Mouse (Mus musculus) lung, postnatal 0 days (tissue): Measurements from ENCODE around the gene Galnt7. TPM values are rescaled to one million over a fixed set of nuclear protein-coding genes. Genes with fewer than 3 reads are reported as not detected.

Experiments
- ATAC-seq: fragments of 200-750 bp; cut with Nextera tagmentation; 2 replicates; pipeline ENCODE4 v1.8.0; 2017; ENCODE audit warnings: moderate library complexity
- DNase-seq: peaks from one replicate; pipeline ENCODE4 v3.0.0-alpha.2; 2016; ENCODE audit warnings: low spot score
- H3K27ac ChIP-seq: fragments of 300-500 bp; sonication (generic); 2 replicates; pipeline ENCODE4 v1.5.1; 2014; ENCODE audit warnings: antibody characterized with exemption, mild to moderate bottlenecking, low read length, mixed read lengths
- H3K27me3 ChIP-seq: fragments of 300-500 bp; sonication (generic); replicated peaks from 2 replicates; pipeline ENCODE4 v1.6.1; 2014; ENCODE audit warnings: low read length, mixed read lengths; ENCODE audit not compliant: insufficient read depth
- H3K36me3 ChIP-seq: fragments of 300-500 bp; sonication (generic); 2 replicates; pipeline ENCODE4 v1.6.1; 2014; ENCODE audit warnings: low read length, mixed read lengths; ENCODE audit not compliant: insufficient read depth
- H3K4me1 ChIP-seq: fragments of 300-500 bp; sonication (generic); 2 replicates; pipeline ENCODE4 v1.6.1; 2014; ENCODE audit warnings: antibody characterized with exemption, low read depth, low read length, mixed read lengths; ENCODE audit not compliant: insufficient read depth
- H3K4me2 ChIP-seq: fragments of 300-500 bp; sonication (generic); replicated peaks from 2 replicates; pipeline ENCODE4 v1.6.1; 2014; ENCODE audit warnings: low read depth, mild to moderate bottlenecking, low read length, moderate library complexity, mixed read lengths
- H3K4me3 ChIP-seq: fragments of 300-500 bp; sonication (generic); 2 replicates; pipeline ENCODE4 v1.5.1; 2014; ENCODE audit warnings: low read depth, low read length
- H3K9ac ChIP-seq: fragments of 300-500 bp; sonication (generic); replicated peaks from 2 replicates; pipeline ENCODE4 v1.6.1; 2014; ENCODE audit warnings: low read depth, mild to moderate bottlenecking
- H3K9me3 ChIP-seq: fragments of 300-500 bp; sonication (generic); 2 replicates; pipeline ENCODE4 v1.6.1; 2016; ENCODE audit warnings: low read length, mixed read lengths
- CTCF ChIP-seq: IDR thresholded peaks from 2 replicates; pipeline ENCODE4 v1.5.1; 2016; ENCODE audit warnings: antibody characterized with exemption, mild to moderate bottlenecking
- EP300 ChIP-seq: IDR thresholded peaks from 2 replicates; pipeline ENCODE4 v1.6.1; 2016; ENCODE audit warnings: antibody characterized with exemption, mild to moderate bottlenecking, control low read depth
- WGBS: fragments of 180-500 bp; shearing (Covaris S2); extraction: QIAGEN DNeasy Blood & Tissue Kit; methylation state at CpG from one replicate; pipeline ENCODE4 v1.1.7; 2014; 5-methylcytosine and 5-hydroxymethylcytosine counted together
- polyA plus RNA-seq: library from polyadenylated mRNA; unstranded; fragments of >200 nt; fragmentation: Nextera tagmentation; extraction: Ambion mirVana; gene quantifications from 2 replicates; pipeline ENCODE4 v1.2.1, GENCODE M21; 2015

The Galnt7 gene
- polyA plus RNA-seq, 1 experiment from 2014 or later: 5.0 TPM

DNA sequence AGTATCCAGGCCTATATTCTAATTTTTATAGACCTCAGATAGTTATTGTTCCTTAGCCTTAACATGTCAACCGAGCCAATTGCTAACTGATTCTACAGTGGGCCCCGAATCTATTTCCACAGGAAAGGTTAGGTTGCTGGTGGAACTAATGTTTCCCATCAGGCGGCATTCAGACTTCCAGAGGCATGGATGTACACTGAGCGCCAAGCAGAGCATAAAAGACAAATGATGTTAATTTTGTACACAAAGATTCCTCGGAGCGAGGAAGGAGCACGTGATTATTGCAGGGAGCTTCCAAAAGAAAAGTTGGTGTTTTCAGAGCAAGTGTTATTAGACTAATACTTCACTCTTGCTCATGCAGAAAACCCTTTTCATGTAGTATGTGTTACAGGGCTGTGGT lies 21.1 kb downstream of the Galnt7 start:
- no peak overlapping the region for H3K4me3 ChIP-seq
- no peak for ATAC-seq
- no peaks in the 10 kb centered on the region for H3K36me3 ChIP-seq
- no peak overlapping the region for H3K4me2 ChIP-seq
- 86% methylated on average over 7 of the region's 7 CpGs for WGBS
- H3K9ac ChIP-seq: no peak overlapping the region
- H3K27ac ChIP-seq: no peak overlapping the region
- no peaks in the 10 kb centered on the region for H3K27me3 ChIP-seq
- H3K9me3 ChIP-seq: no peaks in the 10 kb centered on the region
- no peaks in the 10 kb centered on the region for H3K4me1 ChIP-seq
- TF ChIP-seq CTCF: no peak
- no peak for TF ChIP-seq EP300
- DNase-seq: no peak

DNA sequence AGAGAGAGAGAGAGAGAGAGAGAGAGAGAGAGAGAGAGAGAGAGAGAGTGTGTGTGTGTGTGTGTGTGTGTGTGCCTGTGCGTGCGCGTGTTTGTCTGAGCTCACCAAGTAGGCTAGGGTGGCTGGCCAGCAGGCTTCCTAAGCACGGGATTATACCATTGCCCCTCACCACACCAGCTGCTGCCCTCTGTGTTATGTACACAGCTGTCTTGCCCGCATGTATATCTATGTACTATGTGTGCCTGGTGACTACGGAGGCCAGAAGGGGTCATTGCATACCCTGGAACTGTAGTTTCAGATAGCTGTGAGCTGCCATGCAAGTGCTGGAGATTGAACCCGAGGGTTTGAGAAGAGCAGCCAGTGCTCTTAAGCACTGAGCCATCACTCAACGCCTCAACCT lies 22.7 kb downstream of the Galnt7 start:
- WGBS: 79% methylated on average over 8 of the region's 8 CpGs
- Histone ChIP-seq H3K9ac (no peak overlapping the region), H3K27ac (no peak overlapping the region), H3K4me2 (no peak overlapping the region), H3K27me3 (no peaks in the 10 kb centered on the region), H3K4me1 (no peaks in the 10 kb centered on the region), H3K36me3 (no peaks in the 10 kb centered on the region), H3K9me3 (no peaks in the 10 kb centered on the region), H3K4me3 (no peak overlapping the region)
- ATAC-seq (no peak), DNase-seq (no peak)
- TF ChIP-seq EP300: no peak
- no peak for TF ChIP-seq CTCF

DNA sequence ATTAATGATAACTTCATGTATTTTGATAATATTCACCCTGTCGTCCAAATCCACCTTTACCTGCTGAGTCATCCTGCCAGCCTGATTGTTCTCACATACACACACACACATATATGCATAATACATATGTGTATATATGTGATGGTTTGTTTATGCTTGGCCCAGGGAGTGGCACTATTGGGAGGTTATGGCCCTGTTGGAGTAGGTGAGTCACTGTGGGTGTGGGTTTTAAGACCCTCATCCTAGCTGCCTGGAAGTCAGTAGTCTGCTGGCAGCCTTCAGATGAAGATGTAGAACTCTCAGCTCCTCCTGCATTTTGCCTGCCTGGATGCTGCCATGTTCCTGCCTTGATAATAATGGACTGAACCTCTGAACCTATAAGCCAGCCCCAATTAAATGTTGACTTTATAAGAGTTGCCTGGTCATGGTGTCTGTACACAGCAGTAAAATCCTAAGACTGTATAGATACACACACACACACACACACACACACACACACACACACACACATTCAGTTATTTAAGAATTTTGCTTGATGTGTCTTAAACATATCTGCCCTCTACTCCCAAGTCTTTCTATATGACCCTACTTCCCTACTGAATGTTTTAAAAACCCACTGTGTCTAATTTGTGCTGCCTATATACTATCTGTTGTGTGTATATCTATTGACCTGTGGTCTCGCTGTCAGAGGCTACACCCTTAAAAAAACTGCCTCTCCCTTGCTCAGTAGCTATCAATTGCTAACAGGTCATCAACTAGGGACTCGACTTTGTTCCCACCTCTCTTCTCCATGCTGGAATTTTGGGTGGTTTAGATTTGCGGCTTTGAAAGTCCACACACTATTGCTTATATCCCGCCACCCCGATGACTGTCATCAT lies 23.8 kb downstream of the Galnt7 start:
- TF ChIP-seq CTCF: no peak
- TF ChIP-seq EP300: no peak
- H3K27ac ChIP-seq: no peak overlapping the region

DNA sequence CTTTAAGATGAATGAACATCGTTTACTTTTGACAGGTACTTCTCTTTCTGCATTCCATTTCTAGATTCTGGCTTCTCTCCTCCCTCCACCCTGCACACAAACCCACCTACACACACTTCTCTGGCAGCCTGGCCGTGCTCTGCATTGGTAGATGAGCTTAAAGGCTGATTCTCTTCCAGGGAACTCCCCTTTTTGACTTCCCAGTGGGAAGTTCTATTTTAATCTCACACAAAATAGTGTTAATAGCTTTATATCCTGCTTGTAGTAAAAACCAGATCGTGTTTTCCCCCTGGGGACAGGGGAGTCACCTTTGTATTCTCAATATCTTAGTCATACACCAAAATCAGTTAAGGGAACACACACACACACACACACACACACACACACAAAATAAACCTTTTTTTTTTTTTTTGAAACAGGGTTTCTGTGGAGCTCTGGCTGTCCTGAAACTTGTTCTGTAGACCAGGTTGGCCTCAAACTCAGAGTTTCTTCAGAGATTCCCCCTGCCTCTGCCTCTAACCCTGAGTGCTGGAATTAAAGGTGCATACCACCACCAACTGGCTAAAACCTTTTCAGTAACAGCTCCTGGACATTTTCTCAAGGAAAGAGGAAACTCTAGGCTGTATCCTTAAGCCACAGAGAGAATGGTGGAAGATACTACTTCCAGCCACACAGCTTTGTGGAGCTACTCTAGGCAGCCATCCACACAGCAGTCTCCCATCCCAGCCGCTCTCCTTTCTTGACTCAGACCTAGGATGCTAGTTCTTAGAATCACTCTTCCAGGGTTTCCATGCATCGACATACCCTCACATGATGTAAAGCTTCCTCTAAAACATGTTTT lies 24.7 kb downstream of the Galnt7 start:
- ATAC-seq (no peak), DNase-seq (no peak)
- H3K27me3 ChIP-seq: no peaks in the 10 kb centered on the region
- no peak overlapping the region for H3K4me2 ChIP-seq
- TF ChIP-seq EP300 (no peak), CTCF (no peak)
- no peaks in the 10 kb centered on the region for H3K9me3 ChIP-seq
- H3K4me1 ChIP-seq: no peaks in the 10 kb centered on the region
- H3K36me3 ChIP-seq: no peaks in the 10 kb centered on the region
- 60% methylated on average over 5 of the region's 5 CpGs for WGBS
- H3K9ac ChIP-seq: no peak overlapping the region
- H3K4me3 ChIP-seq: no peak overlapping the region
- no peak overlapping the region for H3K27ac ChIP-seq

More for the DNA sequence above, 23.8 kb downstream of the Galnt7 start:
- no peaks in the 10 kb centered on the region for H3K27me3 ChIP-seq
- H3K9ac ChIP-seq: no peak overlapping the region
- no peaks in the 10 kb centered on the region for H3K4me1 ChIP-seq
- H3K9me3 ChIP-seq: no peaks in the 10 kb centered on the region
- whole genome bisulfite sequencing: 81% methylated on average over 6 of the region's 6 CpGs
- H3K4me2 ChIP-seq: no peak overlapping the region
- DNase-seq: no peak
- H3K36me3 ChIP-seq: no peaks in the 10 kb centered on the region
- no peak overlapping the region for H3K4me3 ChIP-seq
- no peak for ATAC-seq

DNA sequence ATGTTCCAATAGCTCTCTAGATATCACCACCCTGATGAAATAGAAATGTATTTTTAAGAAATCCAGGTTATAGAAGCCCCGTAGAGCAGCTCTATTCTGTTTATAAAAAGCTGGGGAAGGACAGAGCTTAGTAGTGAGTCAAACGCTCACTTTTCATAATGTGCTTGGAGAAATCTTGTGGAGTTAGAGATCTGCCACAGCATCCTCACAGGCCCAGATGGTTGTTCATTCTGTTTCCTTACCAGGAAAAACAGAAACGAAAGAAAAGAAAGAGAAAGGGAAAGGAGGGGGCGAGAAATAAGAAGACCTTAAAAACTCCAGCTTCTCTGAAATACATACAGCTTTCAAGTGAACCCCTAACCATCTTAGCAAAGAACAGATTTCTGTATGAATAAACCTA lies 28.9 kb downstream of the Galnt7 start:
- H3K9me3 ChIP-seq: no peaks in the 10 kb centered on the region
- 88% methylated on average over 4 of the region's 4 CpGs for WGBS

DNA sequence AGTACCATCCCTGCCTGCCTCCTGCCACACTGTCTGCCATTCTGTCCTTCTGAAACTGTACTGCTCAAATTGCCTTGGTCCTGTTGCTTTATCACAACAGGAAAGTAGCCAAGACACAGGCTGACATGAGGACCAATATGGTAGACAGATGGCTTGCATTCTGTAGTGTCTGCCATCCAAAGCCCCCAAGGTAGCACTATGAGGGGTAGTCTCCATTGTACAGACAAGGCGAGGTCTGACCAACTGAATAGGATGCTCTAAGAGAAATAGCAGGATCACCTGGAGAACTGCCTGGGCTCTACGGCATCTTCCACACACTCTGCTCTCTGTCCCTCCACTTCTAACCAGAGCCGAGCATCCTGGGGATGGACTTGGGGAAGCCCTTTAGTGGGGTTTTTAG lies 29.8 kb downstream of the Galnt7 start:
- no peak overlapping the region for H3K9ac ChIP-seq
- H3K4me3 ChIP-seq: no peak overlapping the region
- no peaks in the 10 kb centered on the region for H3K27me3 ChIP-seq
- H3K4me1 ChIP-seq: no peaks in the 10 kb centered on the region
- no peaks in the 10 kb centered on the region for H3K9me3 ChIP-seq
- DNase-seq (no peak), ATAC-seq (no peak)
- no peak overlapping the region for H3K27ac ChIP-seq
- H3K36me3 ChIP-seq: no peaks in the 10 kb centered on the region
- WGBS: 90% methylated on average over 3 of the region's 3 CpGs
- H3K4me2 ChIP-seq: no peak overlapping the region
- no peak for TF ChIP-seq CTCF
- no peak for TF ChIP-seq EP300

More for the DNA sequence above, 28.9 kb downstream of the Galnt7 start:
- no peak overlapping the region for H3K4me2 ChIP-seq
- H3K27ac ChIP-seq: no peak overlapping the region
- no peaks in the 10 kb centered on the region for H3K36me3 ChIP-seq
- no peak for ATAC-seq
- no peak for DNase-seq
- no peaks in the 10 kb centered on the region for H3K4me1 ChIP-seq
- no peak overlapping the region for H3K4me3 ChIP-seq
- H3K27me3 ChIP-seq: no peaks in the 10 kb centered on the region
- TF ChIP-seq CTCF (no peak), EP300 (no peak)
- H3K9ac ChIP-seq: no peak overlapping the region
